Mouse (Mus musculus) forelimb bud, embryonic 11.5 days (tissue): Measurements from ENCODE around the gene Upk3a.

Experiments used
- DNase-seq: peaks from one replicate; pipeline ENCODE4 v3.0.0-alpha.2; 2012; ENCODE audit warnings: low read depth, low spot score

Gene Upk3a

DNA sequence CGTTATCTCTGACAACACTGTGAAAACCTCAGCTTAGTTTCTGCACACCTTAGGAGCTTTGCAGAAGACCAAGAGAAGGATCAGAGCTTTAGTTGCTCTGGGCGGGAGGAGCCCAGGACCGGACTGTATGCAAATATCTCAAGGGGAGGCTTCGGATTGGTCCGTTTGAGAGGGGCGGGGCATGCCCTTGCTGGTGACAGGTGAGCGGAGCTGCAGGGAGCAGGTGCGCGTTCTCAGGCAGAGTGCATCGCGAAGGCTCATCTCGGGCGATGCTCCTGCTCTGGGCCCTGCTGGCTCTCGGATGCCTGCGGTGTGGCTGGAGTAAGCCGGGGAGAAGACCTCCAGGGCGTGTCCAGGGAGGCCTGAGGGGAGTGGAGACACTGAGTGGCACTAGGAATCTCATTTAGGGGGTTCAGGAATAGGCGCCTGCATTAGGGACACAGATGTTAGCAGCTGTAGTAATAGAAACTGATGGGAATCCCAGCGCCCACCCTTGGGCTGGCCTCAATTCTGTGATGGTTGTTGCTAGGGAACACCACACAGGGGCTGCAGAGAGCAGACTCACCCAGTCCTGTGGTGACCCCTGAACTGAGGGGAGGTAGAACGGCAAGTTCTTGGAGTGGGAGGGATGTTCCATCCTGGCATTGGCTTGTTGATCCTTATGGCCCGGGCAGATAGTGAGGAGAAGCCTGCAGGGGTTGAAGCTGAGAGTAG, at the start of gene Upk3a:
Gene Upk3a (plus strand): TSS at position 191 of the 714 bp plus-strand sequence.
- no peak for DNase-seq

DNA sequence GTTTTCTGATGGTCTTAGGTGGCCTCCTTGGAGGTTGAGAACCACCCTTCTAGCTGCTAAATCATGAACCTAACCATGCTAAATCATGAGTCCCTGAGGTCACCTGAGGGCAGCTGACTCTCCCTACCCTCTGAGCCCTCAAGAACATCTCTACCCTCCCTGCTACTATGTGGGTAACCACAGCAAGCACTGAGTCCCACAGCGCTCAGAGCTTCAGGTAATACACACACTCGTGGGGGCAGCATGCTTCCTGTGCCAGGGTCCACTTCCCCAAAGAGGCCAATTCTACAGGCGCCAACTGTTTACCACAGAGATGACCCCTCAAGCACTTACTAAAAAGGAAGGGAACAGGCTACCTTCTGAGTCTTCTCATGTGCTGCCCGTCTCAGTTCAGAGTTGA, 48.4 kb upstream of the Upk3a start:
- no peak for DNase-seq

DNA sequence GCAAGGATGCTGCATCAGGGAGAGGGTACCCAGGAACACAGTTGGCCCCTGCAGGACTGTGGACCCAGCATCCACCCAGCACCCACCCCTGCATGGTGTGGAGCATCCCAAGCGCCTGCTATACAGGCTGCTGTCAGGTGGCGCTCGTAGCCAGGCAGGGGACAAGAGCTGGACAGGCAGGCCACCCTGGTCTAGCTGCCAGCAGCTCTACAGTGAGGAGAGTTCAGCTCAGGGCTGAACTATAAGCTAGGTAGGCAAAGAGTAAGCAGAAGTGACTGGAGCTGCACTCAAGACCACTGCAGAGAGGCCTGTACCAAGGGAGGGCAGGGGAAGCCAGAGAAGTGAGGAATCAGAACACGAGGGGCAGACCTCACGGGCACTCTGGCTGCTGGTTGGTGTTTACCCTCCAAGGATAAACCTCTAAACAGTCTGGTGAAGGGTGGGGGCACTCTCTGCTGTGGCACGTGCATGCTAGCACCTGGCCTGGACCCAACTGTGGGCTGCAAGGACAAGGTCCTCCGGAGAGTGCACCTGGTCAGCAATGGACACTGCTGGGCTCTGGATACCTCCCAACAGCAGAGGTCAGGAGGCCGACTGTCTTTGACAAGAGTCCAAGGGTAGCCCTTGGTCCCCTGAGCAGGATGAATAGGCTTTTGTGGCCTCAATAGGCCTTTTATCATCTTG, 43.9 kb upstream of the Upk3a start:
- no peak for DNase-seq

DNA sequence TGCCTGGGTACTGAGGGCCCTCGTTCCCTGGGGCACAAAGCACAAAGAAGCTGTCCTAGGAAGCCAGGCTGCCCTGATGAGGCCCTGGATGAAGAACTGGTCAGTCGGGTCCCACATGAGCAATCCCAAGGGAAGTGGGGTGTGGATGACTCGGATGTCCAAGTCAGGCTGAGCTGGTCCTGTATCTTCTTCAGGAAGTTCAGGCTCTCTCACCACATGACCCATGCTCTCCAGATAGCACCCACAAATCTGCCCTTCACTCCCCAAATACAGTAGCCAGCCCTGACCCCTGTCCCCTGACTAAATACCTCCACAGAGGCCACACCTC, 43.4 kb upstream of the Upk3a start:
- no peak for DNase-seq

DNA sequence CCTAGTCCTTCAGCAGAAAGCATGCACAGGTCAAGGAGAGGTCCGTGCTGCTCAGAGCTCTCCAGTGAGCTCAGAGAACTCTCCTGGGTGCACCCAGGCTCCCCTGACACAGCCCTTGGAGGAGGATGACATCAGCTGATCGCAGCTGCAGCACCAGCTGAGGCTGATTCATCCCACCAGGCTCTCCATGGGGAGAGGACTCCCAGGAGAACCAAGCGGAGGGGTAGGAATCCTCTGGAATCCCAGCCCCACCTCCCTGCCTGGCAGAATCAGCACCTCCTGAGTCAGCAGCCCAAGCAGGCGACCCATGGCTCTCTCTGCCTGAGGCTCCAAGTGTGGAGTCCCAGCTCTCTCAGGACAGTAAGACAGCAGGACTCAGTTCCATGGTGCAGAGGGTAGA, 41.2 kb upstream of the Upk3a start:
- no peak for DNase-seq

DNA sequence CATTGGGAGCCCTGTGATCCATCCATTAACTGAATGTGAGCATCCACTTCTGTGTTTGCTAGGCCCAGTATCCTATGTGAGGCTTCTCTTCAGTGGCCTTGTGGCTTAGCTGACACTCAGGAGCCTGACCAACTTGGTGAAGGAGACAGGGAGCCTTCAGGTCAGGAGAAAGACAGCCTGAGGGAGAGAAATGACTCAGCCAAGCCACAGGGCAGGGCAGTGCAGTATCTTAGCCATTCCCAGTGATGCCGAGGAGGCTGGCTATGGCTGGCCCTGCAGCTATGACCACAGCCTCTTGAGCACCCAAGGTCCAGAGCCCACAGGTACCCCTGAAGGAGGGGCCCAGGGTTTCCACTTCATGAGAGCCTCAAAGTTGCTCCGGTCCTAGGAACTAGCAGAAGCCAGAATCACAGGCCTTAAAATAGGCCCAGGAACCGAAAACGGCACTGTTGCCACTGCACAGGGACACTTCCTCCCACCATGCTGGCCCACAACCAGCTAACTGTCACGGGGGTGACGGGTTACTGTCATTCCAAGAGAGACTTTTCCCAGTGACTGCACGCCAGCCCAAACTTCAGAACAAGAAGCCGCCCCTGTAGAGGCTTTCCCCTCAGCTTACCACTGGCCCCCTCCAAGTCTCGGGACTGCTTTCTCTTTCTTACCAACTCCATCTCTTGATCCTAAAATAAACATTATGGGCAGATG, 35.2 kb upstream of the Upk3a start:
- DNase-seq: no peak

DNA sequence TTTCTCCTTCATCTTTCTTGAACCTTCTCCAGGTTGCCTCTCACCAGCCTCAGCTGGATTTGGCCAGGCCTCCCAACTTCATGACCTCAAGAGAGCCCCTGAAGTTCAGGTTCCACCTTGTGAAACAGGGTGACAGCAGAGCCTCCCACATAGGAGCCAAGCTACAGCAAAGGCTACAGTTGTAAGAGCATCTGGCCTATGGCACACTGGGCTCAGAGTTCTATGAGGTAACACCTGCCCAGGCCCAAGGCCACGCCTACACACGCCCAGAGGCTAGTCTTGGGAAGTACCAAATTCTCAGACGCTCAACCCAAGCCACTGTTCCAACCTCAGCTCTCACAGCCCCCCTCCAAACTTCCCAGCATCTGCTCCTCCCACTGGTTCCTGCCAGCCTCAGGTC, 34.1 kb upstream of the Upk3a start:
- no peak for DNase-seq

DNA sequence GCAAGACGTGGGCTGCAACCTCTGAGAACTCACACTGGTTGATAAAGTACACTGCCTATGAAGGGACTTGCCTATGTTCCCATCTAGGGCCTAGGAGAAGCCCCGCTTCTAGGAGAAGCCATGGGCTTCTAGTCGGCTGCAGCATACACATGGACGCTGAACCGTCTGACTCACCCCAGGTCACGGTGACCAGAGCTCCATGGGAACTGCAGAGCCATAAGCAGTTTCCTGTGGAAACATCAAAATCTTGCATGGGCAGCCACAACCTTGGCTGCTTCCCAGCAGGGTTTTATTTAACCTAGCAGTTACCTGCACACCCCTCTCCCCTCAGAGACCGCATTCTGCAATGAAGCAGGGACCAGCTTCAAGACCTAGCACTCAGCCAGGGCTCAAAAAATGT, 33.2 kb upstream of the Upk3a start:
- no peak for DNase-seq

DNA sequence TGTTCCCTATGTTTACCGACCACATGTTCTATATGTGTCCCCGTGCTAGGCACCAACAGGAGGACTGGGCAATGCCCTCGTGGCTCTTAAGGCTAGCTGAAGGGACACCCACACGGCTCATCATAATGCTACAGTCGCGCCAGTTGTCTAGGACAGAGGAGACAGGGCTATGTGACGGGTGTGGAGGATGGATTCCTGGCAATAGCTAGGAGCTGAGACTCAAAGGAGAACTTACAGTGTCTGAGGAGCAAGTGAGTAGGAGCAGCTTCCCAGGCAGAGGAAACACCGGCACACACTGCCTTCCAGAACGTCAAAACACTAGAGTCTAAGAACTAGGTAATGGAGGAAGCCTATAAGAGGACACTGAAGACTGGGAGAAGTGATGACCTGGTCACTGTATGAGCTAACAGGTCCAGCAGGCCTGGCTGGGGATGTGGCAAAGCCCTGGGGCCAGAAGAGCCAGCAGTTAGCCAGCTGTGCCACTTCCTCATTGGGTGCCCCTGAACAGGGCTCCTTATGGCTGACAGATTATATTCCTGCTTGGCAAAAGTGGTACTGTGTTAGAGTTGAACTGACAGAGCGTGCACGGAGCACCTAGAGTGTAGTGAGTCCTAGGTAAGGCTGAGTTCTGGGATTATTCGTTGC, 31.3 kb upstream of the Upk3a start:
- no peak for DNase-seq

DNA sequence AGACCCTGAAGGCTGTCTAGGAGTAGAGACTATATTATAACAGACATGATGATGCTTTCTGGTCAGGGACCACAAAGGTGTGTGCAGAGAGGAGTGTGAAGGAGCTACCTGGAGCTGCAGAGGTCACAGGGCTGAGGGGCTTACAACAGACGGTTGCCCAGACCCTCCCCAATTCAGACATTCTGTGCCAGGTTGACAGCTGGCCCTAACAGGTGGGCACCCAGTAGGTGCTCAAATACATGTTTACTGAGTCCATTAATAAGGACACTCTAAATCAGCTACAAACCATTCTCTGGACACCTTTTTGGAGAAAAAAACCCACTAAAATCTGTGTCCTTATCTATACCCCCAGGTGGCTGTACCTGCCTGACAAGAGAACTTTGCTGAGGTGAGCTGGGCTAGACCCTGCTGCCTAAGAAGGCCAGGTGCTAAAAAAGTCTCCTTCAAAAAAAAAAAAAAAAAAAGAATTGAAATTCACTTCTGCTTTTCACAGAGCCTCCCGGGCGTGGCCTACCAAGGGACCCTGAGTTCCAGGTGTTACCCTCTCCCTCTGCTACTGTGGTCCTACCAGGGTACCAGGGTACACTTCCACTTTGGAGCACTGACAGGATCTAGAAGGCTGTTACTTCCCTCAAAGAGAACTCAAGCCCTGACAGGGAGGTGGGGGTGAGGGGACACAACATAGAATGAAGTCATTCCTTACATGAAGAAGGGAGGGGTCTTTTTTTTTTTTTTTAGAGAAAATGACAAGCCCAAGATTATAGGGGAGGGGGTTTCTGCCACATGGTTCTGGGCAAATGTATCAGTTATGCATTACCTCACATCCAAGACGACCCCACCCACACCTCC, 30.5 kb upstream of the Upk3a start:
- no peak for DNase-seq

DNA sequence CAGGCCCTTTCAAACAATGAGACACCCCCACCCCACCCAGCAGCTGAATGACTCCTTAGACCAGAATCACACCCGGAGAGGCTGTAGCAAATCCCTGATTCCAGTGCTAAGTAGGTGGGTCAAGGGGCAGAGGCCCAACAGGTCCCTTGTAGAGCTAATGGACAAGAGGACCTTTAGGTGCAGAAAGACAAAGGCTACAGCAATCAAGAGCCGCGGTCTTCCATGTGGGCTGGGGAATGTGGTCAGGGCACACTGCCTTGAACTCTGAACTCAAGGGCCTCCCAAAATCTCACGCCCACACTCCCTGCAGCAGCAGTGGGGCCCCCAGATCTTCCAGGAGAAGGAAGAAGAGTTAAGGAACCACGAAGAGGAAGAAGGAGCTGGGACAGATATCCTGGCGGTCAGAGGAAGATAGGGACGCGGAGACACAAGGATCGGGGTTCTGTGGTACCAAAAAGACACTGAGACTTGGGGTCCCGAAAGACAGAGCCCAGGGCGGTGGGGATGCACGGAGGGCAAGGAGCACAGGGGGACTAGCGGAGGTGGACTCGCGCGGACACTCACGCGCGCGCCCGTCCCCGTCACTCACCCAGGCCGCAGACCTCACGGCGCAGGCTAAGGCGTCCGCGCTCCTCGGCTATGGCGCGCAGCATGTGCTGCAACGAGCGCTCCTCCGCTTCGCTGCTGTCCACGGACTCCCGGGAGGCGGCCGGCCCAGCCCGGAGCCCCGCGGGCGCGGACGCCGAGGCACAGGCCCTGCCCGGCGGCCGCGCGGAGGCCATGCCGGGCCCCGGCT, 29.7 kb upstream of the Upk3a start:
- DNase-seq: no peak

DNA sequence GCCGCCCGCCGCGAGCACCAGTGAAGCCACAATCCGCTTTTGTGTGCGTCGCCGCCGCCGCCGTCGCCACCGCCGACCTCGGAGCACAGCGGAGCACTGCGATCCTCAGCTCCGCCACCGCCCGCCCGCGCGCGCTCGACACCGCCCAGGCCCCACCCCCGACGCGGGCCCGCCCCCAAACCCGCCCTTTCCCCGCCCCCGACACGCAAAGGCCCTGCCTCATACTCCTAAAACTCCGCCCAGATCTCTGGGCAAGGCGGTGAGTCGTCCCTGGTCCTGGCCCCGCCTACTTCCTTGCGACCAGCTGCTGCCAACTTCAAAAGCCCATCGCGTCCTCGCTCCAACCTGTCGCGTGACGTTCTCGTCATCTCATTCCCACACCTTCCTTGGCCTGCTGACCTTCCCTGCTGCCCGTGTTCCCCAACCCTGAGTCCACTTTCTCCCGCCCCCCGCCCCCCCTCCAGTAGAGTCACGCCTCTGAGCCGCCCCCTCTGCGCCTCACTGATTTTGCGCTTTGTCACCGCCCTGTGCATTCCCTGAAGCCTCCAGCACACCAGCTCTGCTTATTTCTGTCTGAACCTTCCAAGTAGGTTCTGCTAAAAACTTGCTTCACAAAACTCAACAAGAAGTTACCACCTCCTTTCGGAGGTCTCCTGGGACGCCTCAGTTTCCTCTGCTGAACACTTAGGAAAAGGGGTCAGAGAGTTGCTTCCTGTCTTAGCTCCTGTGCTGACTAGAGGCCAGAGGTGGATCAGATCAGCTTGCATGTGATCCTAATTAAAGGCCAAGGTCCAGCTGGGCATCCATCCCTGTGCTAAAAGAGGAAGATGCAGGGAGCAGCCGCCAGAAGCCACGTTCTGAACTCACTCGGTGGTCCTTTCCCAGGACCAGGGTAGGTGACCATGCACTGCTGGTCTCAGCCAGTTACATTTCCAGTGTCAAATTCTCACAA, 28.8 kb upstream of the Upk3a start, which contains the start of gene 5031439G07Rik:
Gene 5031439G07Rik (minus strand): TSS at position 678 of the 952 bp plus-strand sequence.
- peak; percentile 96 for DNase-seq

DNA sequence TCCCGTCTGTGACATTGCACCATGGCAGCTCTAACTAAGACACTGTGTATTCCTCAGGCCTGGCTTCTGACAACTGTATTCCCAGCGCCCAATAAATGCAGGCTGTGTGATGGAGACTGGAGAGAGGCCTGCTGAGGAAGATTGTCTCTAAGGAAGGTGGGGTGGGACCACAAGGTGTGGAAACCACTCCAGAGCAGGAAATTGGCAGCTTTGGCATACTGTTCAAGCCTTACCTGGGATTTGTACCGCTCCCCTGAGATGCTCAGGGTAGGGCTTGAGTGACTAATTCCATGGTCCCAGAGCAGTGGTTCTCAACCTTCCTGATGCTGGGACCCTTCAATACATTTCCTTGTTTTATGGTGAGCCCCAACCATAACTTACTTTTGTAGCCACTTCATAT, 27.8 kb upstream of the Upk3a start:
- DNase-seq: no peak

DNA sequence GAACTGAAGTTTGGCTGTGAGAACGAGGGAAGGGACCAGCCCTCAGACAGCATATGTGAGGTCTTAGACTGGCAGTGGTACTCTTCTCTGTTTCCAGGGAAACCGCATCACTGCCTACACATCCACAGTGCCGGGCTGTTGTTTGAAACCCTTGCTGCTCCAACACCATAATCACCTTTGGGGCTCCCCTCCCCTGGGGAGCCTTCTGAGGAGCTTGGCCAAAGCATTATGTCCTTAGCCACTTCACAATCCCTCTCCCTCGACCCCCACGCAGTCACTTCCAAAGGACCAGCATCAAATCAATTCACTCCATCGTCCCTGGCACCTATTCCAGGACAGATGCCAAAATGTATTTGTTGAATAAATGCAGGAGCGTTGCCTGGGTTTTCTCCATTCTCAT, 27.2 kb upstream of the Upk3a start:
- no peak for DNase-seq

DNA sequence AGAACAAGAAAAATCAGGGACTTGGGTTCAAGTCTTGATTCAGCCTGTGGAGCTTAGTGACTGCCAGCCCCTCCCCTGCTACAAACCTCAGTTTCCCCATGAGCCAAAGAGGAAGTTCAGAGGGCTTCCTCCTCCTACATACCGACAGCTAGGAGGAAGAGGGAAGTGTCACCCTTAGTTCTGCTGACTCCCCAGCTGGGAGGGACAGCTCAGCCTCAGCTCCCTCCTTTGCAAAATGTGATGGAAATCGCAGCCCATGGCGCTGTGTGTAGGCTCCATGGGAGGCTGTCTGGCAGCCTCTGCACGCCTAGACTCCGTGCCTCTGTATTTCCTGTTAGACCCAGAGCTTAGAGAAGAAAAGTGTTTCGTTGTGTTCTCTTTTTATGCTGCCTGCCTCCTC, 22.4 kb upstream of the Upk3a start:
- DNase-seq: no peak

DNA sequence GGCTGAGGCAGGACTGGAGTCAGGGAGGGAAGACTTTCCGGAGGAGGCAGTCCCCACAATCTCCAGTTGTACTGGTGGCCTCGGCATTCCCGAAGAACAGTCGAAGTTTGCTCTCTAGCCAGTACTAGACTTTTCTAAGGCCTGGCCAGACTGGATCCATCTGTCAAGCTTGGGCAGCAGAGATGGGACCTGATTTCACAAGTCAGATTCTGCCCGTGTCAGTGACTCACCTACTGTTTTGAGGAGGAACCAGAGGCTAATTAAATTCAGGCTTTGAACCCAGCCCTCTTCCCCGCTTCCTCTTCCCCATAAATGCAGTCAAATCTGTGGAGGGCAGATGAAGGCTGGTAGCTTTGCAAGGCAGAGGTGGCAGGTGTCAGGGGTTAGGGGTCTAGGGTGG, 21.9 kb upstream of the Upk3a start:
- DNase-seq: no peak

DNA sequence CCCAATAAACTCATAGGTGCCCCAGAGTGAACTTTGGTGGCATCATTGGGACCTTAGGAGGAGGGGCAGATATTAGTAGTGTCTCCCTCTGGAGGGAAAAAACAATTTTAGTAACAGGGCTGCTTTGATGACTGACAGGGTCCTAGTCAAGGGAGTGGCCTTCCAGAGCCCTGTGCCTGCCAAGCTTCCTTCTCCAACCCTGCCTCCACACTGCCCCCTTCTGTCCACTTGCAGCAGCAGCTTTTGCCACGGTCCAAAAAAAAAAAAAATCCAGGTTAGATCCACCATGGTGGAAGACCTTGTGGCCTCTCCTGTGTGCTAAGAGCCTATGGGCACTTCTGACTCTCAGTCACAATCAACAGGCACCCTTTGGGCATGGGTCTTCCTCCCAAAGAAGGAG, 21.0 kb upstream of the Upk3a start:
- peak; percentile 53 for DNase-seq

DNA sequence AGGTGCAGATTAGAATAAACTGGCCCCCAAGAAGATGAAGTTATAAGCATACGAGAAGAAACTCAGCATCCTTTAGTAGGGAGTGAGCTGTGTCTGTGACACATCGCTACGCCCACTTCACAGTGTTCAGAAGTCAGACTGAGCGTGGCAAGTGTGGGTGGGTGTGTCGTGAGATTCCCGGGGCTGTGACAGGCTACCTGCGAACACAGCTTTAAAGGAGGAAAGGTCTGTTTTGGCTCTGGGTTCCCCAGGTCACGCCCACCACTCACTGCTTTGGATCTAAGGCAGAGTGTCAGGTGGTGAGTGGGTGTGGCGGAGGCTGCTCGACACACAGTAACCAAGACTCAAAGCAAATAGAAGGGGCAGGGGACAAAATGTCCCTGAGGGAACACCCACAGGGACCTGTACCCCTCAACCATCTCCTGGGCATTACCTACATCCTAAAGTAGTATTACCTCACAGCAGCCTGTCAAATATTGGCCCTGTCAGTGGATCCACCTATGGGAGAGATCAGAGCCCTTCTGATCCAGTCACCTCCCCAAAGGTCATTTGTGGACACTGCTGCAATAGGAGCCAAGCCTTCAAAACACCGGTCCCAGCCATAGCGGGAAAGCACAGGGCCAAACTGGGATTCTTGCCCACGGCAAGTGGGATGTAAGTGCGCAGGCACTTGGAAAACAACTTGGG, 19.0 kb upstream of the Upk3a start:
- no peak for DNase-seq

DNA sequence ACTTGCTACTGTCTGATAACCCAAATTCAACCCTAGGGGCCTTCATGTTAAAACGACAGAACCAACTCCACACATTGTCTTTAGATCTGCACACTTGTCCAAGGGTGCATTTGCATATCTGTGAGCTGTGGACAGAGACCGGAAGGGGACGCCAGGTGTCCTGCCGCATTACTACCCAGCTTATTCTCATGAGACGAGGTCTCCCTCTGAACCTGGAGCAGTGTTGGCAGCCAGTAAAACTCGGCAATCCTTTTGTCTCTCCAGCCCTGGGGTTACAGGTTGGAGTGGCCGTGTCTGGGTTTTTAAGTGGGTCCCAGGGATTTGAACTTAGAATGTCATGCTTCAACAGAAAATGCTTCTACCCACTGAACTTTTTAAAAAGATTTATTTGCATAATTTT, 17.0 kb upstream of the Upk3a start:
- DNase-seq: no peak
